Mouse (Mus musculus) yolk sac, embryonic 10.5 days (tissue): Measurements from ENCODE around the gene Prrc2b.

ENCODE experiments used
- DNase-seq: peaks from one replicate; pipeline ENCODE4 v3.0.0-alpha.2; 2017; ENCODE audit warnings: low spot score

The Prrc2b gene

DNA sequence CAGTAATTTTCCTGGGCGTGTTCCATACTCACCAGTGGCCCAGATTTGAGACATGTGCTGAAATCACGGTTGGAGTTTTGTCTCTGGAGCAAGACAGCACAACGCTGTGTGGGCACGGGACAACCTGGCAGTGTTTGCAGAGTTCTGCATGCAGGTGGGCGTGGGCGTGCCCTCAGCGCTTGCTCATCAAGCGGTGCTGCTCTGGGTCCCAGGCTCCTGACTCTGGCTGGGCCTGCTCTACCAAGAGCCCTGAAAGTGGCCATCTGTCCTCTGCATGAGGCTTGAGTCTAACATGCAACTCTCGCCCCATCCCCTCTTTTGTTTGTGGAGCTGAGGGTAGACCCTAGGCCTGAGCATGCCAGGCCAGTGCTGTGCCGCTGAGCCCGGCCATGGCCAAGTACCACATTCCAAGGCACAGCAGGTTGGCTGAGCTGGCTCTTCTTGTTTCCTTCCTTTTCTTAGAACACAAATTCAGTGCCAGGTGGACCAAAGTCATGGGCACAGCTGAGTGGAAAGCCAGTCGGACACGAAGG lies 36.2 kb downstream of the Prrc2b start:
- DNase-seq, result no peak

DNA sequence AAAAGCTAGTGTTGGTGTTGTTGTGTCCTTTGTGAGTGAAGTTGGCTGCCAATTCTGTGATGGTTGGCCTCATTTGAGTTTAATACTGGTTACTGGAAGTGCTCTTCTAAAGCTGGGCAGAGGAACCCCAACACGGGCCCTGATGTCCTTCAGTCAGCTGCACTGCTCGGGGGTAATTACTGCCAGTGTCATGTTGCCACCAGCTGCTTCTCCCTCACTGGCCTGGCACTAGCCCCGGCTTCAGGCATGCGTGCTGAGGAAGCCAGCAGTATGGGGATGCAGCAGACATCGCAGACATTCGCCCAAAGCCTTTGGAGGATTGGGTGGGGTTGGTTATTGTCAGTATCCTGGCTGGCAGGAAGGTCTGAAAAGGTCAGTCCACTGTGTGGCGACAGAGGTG lies 36.8 kb downstream of the Prrc2b start:
- DNase-seq, result no peak

DNA sequence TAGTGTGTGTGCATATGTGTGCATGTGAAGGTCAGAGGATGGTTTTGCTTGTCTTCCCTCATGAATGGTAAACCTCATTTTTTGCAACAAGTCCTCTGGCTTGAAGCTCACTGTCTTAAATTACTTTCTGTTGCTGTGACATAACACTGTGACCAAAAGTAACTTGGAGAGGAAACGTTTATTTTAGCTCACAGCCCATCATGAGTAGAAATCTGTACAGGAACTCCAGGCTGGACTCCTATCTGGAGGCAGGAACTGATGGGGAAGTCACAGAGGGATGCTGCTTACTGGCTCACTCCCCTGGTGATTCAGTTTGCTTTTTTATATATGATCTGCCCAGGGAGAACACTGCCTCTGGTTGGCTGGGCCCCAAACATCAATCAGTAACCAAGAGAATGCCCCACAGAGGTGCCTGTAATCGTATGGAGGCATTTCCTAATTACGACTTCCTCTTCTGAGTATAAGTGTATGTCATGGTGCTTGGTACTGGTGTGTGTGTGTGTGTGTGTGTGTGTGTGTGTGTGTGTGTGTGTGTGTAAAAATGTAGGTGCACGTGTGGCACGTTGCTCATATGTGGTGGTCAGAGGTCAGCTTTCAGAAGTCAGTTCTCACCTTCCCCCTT lies 38.3 kb downstream of the Prrc2b start:
- no peak for DNase-seq

DNA sequence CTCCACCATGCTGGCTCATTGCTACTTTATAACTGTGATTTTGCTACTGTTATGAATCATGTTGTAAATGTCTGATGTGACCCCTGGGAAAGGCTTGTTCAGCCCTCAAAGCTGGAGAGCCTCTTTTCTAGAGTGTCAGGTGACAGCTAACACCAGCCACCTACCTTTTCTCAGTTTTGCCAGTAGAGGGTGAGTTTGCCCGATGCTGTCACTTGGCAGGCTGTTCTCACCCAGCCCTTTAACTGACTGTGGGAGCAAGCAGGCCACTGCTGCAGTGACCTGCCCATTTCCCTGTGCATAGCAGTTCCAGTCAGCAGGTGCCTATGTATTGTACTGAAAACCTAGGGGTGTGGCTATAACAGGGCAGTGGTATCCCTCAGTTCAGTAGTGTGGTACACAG lies 39.7 kb downstream of the Prrc2b start:
- no peak for DNase-seq

- DNase-seq, result no peak
These were observed 41.1 kb downstream of the Prrc2b start for GRCm38 (mm10) chr2:32191872-32192507.

GRCm38 (mm10) chr2:32198977-32199376 lies 48.1 kb downstream of the Prrc2b start:
- no peak for DNase-seq

DNA sequence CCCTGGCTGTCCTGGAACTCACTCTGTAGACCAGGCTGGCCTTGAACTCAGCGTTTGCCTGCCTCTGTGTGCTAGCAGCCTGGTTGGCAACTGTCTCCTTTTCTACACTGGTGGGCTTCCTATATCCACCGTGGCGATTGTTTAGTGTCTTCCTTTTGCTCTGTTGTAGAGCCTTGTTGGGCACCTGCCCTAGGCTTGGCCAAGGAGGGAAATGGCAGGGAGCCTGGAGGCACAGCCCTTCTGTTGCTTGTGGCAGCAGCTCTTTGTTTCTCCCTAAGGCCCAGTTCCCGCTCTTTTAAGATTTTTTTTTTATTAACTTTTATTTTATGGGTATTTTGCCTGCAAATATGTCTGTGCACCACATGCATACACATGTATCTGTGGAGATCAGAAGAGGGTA lies 49.2 kb downstream of the Prrc2b start:
- DNase-seq, result no peak

GRCm38 (mm10) chr2:32200712-32201111 lies 49.8 kb downstream of the Prrc2b start:
- DNase-seq, result no peak

DNA sequence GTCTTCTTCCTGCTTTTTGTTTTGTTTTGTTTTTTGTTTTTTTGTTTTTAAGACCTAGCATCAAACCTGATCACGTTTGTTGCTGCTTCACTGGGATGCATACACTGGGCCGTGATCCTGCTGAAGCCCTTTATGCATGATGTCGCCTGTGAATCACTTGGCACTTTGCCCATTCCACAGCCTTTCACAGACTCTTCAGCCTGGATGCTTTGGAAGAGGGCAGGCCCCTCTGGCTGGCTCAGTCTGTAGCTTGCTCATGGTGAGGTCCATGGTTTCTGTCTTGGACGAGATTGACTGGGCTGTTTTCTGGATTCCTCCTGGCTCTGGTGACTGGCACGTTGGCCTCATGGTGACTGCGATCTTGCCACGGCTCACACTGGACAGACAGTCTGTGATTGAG lies 50.6 kb downstream of the Prrc2b start:
- DNase-seq, result no peak

GRCm38 (mm10) chr2:32203853-32204252 lies 53.0 kb downstream of the Prrc2b start:
- no peak for DNase-seq

DNA sequence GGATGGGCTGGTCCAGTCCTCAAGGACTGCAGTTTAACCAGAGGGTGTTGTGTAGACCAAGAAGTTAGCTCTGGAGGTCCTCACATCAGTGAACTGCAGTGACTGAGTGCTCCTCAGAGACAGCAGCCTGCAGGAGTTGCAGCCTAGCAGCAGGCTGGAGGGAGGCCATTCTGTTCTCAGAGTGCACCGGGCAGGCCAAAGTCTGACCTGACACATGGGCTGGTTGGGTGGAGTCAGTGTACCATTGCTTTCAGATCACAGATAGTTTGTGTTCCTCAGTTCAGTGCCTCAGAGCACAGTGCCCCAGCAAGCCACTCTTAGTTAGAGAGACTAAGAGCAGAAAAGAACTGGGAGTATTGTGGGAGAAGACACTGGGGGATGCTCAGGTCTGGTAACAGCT lies 56.8 kb downstream of the Prrc2b start:
- peak; percentile 29 for DNase-seq

GRCm38 (mm10) chr2:32211689-32212088 lies 60.8 kb downstream of the Prrc2b start:
- no peak for DNase-seq

DNA sequence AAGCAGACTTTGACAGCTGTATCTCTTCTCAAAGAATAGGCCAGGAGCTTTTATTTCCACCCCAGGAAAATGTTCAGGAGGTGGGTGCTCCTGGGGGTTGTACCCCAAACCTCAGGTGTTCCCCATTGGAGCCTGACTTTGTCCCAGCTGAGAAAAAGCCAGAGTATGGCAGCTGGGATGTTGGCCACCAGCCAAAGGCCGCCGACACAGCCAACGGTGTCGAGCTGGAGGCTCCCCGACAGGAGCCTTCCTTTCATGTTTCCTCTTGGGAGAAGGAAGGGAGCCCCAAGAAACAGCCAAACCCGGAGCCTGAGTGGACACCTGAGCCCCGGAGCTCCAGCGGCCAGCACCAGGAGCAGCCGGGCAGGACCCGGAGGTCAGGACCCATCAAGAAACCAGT lies 62.1 kb downstream of the Prrc2b start:
- no peak for DNase-seq

DNA sequence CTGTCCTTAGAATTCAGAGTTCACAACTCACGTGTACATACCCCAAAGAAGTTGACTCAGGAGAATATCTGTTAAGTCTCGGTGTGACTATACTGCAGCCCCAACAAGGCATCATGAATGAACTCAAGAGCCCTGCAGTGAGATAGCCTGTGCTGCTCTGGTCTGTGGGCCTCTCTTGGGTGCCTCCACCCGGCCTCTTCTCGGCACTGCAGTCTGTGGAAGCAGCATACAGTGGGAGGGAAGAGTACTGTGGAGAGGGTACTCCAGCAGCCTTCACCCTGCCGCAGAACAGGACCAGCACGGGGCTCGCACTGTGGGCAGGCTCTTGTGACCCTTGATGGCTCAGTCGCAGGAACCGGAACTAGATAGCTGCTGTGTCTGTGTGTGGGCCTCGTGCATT lies 64.7 kb downstream of the Prrc2b start:
- no peak for DNase-seq

DNA sequence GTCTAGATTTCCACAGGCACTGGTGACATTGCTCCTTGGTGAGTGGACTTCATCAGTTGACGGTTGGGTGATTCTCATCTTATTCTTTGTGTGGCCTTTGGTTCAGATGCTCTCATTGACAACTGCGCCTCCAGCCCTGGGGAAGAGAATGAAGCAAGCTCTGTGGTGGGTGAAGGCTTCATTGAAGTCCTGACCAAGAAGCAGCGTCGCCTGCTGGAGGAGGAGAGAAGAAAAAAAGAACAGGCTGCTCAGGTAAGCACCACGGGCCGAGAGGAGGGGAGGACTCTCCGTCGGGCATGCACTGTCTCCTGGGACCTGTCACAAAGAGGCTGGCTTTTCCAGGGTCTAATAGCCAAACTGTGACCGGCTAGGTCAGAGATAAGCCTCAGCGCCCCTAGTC lies 65.6 kb downstream of the Prrc2b start:
- DNase-seq, result no peak

- DNase-seq, result no peak
These were observed 66.8 kb downstream of the Prrc2b start for GRCm38 (mm10) chr2:32217656-32218055.

- DNase-seq, result no peak
These were observed 67.2 kb downstream of the Prrc2b start for GRCm38 (mm10) chr2:32218113-32218512.

- no peak for DNase-seq
These were observed 67.9 kb downstream of the Prrc2b start for GRCm38 (mm10) chr2:32218541-32219334.

- DNase-seq, result no peak
These were observed 68.6 kb downstream of the Prrc2b start for GRCm38 (mm10) chr2:32219501-32219900.

GRCm38 (mm10) chr2:32220021-32220420 lies 69.1 kb downstream of the Prrc2b start:
- no peak for DNase-seq

- no peak for DNase-seq
These were observed 70.1 kb downstream of the Prrc2b start for GRCm38 (mm10) chr2:32220969-32221368.

- no peak for DNase-seq
These were observed 70.7 kb downstream of the Prrc2b start for GRCm38 (mm10) chr2:32221577-32221976.

DNA sequence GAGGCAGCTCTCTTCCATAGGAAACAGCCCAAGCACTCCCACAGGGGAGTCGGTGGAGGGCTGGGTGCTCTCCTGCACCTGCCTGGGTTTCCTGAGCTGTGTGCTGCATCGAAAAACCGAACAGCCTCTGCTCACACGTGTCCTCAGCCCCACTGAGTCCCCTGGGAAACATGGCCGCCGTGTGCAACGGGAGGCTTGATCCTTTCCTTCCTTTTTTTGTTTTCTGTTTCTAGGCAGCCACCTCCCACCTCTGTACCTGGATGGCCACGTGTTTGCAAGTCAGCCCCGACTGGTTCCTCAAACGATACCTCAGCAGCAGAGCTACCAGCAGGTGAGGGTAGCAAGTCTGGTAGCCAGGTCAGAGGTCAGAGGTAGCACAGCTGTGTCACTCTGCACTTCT lies 71.2 kb downstream of the Prrc2b start:
- DNase-seq, result no peak
